Mouse (Mus musculus) erythroblast, adult 5-6 weeks (primary cell): ENCODE measurements around the gene Rap1b. TPM values are rescaled to one million over a fixed set of nuclear protein-coding genes. Genes with fewer than 3 reads are reported as not detected.

Experiments used
- ATAC-seq: replicated peaks from 2 replicates; pipeline ENCODE4 v1.8.0; 2016; ENCODE audit warnings: moderate number of reproducible peaks, mild to moderate bottlenecking, moderate TSS enrichment, inconsistent platforms; ENCODE audit not compliant: poor library complexity, low FRiP score, severe bottlenecking
- total RNA-seq, 2 experiments: library from RNA; stranded (forward) in 1 of 2; stranded (reverse) in 1 of 2; fragments of 150-400 nt in 1 of 2; fragments of 200-764, 138-1000 nt in 1 of 2; gene quantifications; 2 replicates each; pipeline versions ENCODE4 v1.2.3 to v1.2.4; 2015 to 2017; ENCODE audit warnings: low replicate concordance in 2 of 2

The Rap1b gene
- total RNA-seq, 2 experiments from 2014 or later: 33.7 to 134 TPM

- no peak for ATAC-seq
Observed at GRCm38 (mm10) chr10:117828536-117828935, 17.3 kb downstream of the Rap1b start.

- ATAC-seq: no peak
Observed at GRCm38 (mm10) chr10:117824647-117825046, 21.2 kb downstream of the Rap1b start.

- ATAC-seq: no peak
Observed at GRCm38 (mm10) chr10:117824139-117824538, 21.7 kb downstream of the Rap1b start.

- ATAC-seq: no peak
Observed at GRCm38 (mm10) chr10:117823321-117823720, 22.5 kb downstream of the Rap1b start.

GRCm38 (mm10) chr10:117818600-117818999 is 27.2 kb downstream of the Rap1b start:
- ATAC-seq: no peak

- no peak for ATAC-seq
Observed at GRCm38 (mm10) chr10:117816721-117817120, 29.1 kb downstream of the Rap1b start.

- ATAC-seq: no peak
Observed at GRCm38 (mm10) chr10:117812501-117812900, 33.3 kb downstream of the Rap1b start.

GRCm38 (mm10) chr10:117811555-117811954 is 34.3 kb downstream of the Rap1b start:
- no peak for ATAC-seq

GRCm38 (mm10) chr10:117810506-117810905 is 35.3 kb downstream of the Rap1b start:
- no peak for ATAC-seq

GRCm38 (mm10) chr10:117808068-117808467 is 37.8 kb downstream of the Rap1b start:
- ATAC-seq: no peak

- ATAC-seq: no peak
Observed at GRCm38 (mm10) chr10:117805919-117806318, 39.9 kb downstream of the Rap1b start.

- no peak for ATAC-seq
Observed at GRCm38 (mm10) chr10:117803870-117804850, 41.7 kb downstream of the Rap1b start.

GRCm38 (mm10) chr10:117801886-117802285 is 43.9 kb downstream of the Rap1b start:
- ATAC-seq: no peak

GRCm38 (mm10) chr10:117799806-117800205 is 46.0 kb downstream of the Rap1b start:
- ATAC-seq: no peak

- no peak for ATAC-seq
Observed at GRCm38 (mm10) chr10:117798436-117799035, 47.3 kb downstream of the Rap1b start.

GRCm38 (mm10) chr10:117797684-117798083 is 48.2 kb downstream of the Rap1b start:
- no peak for ATAC-seq

GRCm38 (mm10) chr10:117797106-117797505 is 48.7 kb downstream of the Rap1b start:
- no peak for ATAC-seq

GRCm38 (mm10) chr10:117796181-117796580 is 49.7 kb downstream of the Rap1b start:
- no peak for ATAC-seq

- ATAC-seq: no peak
Observed at GRCm38 (mm10) chr10:117795206-117795605, 50.6 kb downstream of the Rap1b start.

- ATAC-seq: no peak
Observed at GRCm38 (mm10) chr10:117793436-117794030, 52.3 kb downstream of the Rap1b start.
